Mouse (Mus musculus) lung, adult 2 months (tissue): ENCODE data around the gene Dpagt1.

Source experiments
- CTCF ChIP-seq: fragments of 200-500 bp; IDR thresholded peaks from 2 replicates; pipeline ENCODE4 v1.5.1; 2011; ENCODE audit warnings: mild to moderate bottlenecking, low read length, control low read depth; ENCODE audit not compliant: insufficient read depth
- POLR2A ChIP-seq: fragments of 200-500 bp; IDR thresholded peaks from 2 replicates; pipeline ENCODE4 v1.6.1; 2011; ENCODE audit warnings: low read depth, mild to moderate bottlenecking, control low read depth, low read length, borderline replicate concordance; ENCODE audit errors: extremely low read depth

GRCm38 (mm10) chr9:44283183-44283582 lies 42.6 kb upstream of the Dpagt1 start:
- no peak for TF ChIP-seq CTCF
- TF ChIP-seq POLR2A = no peak
